Comparison of ENCODE assay signal across 7 mouse cellular contexts in the genomic region with DNA sequence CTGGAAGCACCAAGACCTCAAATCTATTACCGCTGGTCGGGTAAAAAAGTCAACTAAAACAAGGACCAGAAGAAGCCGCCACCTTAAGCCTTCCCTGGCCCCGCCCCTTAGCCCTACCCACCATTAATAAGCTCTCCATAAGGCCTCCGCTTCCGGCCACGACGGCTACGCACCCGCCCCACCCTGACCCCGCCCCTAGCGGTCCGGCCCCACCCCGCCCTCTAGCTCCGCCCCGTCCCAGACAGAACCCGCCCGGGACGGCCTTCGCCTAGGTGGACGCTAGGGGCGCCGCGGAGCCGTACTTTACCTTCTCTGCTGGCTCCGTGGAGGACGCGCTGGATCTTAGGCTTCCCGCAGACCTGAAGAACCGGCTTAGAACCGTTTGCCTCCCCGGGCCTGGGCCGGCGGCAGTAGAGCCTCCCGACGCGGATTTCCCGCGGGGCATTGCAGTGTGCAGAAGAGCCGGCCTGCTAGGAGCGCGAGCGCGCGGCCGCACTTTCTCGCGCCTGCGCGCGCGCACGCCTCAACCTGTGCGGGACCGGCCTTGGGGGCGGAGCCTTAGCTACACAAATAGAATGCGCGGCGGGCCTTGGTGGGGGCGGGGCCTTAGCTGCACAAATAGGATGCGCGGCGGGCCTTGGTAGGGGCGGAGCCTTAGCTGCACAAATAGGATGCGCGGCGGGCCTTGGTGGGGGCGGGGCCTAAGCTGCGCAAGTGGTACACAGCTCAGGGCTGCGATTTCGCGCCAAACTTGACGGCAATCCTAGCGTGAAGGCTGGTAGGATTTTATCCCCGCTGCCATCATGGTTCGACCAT. TPM values are rescaled to one million over a fixed set of nuclear protein-coding genes. Genes with fewer than 3 reads are reported as not detected.
DNase-seq lines count a peak whose midpoint lies in the region; ATAC-seq and TF ChIP-seq lines count a peak whose summit lies in the region.

A gene (plus strand): TSS at position 271 of the 816 bp plus-strand sequence.
A gene (minus strand): TSS at position 548 of the 816 bp plus-strand sequence.

- WGBS in embryonic facial prominence, embryonic 10.5 days: under 1% methylated on average over 76 of the region's 76 CpGs
- under 1% methylated on average over 76 of the region's 76 CpGs for WGBS in intestine, postnatal 0 days
- under 1% methylated on average over 76 of the region's 76 CpGs for WGBS in midbrain, embryonic 12.5 days
- under 1% methylated on average over 76 of the region's 76 CpGs for WGBS in small intestine, adult 2 months

- peak; percentile 46 for TF ChIP-seq POLR2A in small intestine, adult 2 months (IDR thresholded peaks at IDR 0.05; ENCODE audit: low read depth, low read length)

- peak within 1 kb of the TSS; percentile 97 for H3K4me2 ChIP-seq in intestine, postnatal 0 days (replicated peaks; ENCODE audit: low read depth)
- peak within 1 kb of the TSS; percentile 91 for H3K4me2 ChIP-seq in midbrain, embryonic 12.5 days (replicated peaks)

- H3K4me1 ChIP-seq in embryonic facial prominence, embryonic 10.5 days: peaks cover 23% of the 10 kb centered on the region
- H3K4me1 ChIP-seq in intestine, postnatal 0 days (replicated peaks; ENCODE audit: control insufficient read depth, insufficient read depth, low read length): 0 out of 2 replicates have a peak, but pooled peaks cover 6% of the 10 kb centered on the region
- peaks cover 21% of the 10 kb centered on the region for H3K4me1 ChIP-seq in midbrain, embryonic 12.5 days
- peaks cover 9% of the 10 kb centered on the region; the same call in 1 of the 2 replicates for H3K4me1 ChIP-seq in small intestine, adult 2 months (ENCODE audit: control insufficient read depth, insufficient read depth, insufficient read length, low read length)

- H3K4me3 ChIP-seq in embryonic facial prominence, embryonic 10.5 days: peak within 1 kb of the TSS; percentile 82
- H3K4me3 ChIP-seq in intestine, postnatal 0 days (ENCODE audit: low read depth, low read length): peak within 1 kb of the TSS; percentile 73
- peak within 1 kb of the TSS; percentile 71 for H3K4me3 ChIP-seq in midbrain, embryonic 12.5 days
- peak within 1 kb of the TSS; percentile 93 for H3K4me3 ChIP-seq in small intestine, adult 2 months (ENCODE audit: low read depth, low read length)

- no peaks in the 10 kb centered on the region for H3K27me3 ChIP-seq in embryonic facial prominence, embryonic 10.5 days (replicated peaks; ENCODE audit: low read depth, poor library complexity, severe bottlenecking)
- H3K27me3 ChIP-seq in intestine, postnatal 0 days (replicated peaks; ENCODE audit: control insufficient read depth, insufficient read depth, low read length): no peaks in the 10 kb centered on the region
- H3K27me3 ChIP-seq in midbrain, embryonic 12.5 days: no peaks in the 10 kb centered on the region
- H3K27me3 ChIP-seq in small intestine, adult 2 months (ENCODE audit: control insufficient read depth, insufficient read depth, low read length): no peaks in the 10 kb centered on the region

- peak within 1 kb of the TSS; percentile 68 for H3K9ac ChIP-seq in intestine, postnatal 0 days (ENCODE audit: low read depth, low read length)
- H3K9ac ChIP-seq in midbrain, embryonic 12.5 days (replicated peaks): peak within 1 kb of the TSS; percentile 72

- ATAC-seq in intestine, postnatal 0 days: peak; percentile 98
- ATAC-seq in midbrain, embryonic 12.5 days (ENCODE audit: low FRiP score, low read depth): peak; percentile 97

- DNase-seq in adrenal gland, postnatal 10 days: peak; percentile 98
- DNase-seq in embryonic facial prominence, embryonic 10.5 days (ENCODE audit: low spot score): peak; percentile 99
- DNase-seq in gonadal fat pad, adult 2 months (ENCODE audit: low read depth): peak; percentile 59
- DNase-seq in left cerebral cortex, postnatal 4 days: peak; percentile 99

- no peaks in the 10 kb centered on the region for H3K9me3 ChIP-seq in embryonic facial prominence, embryonic 10.5 days
- no peaks in the 10 kb centered on the region for H3K9me3 ChIP-seq in intestine, postnatal 0 days (ENCODE audit: control insufficient read depth)
- H3K9me3 ChIP-seq in midbrain, embryonic 12.5 days: no peaks in the 10 kb centered on the region

- H3K27ac ChIP-seq in embryonic facial prominence, embryonic 10.5 days (replicated peaks): peak within 1 kb of the TSS; percentile 95
- H3K27ac ChIP-seq in intestine, postnatal 0 days (ENCODE audit: low read depth, low read length): peak within 1 kb of the TSS; percentile 83
- H3K27ac ChIP-seq in midbrain, embryonic 12.5 days (replicated peaks): peak within 1 kb of the TSS; percentile 90
- peak within 1 kb of the TSS; percentile 87 for H3K27ac ChIP-seq in small intestine, adult 2 months (ENCODE audit: insufficient read depth, low read depth, low read length)

- H3K36me3 ChIP-seq in embryonic facial prominence, embryonic 10.5 days (replicated peaks): peaks cover 48% of the 10 kb centered on the region
- peaks cover 8% of the 10 kb centered on the region; the same call in 1 of the 2 replicates for H3K36me3 ChIP-seq in intestine, postnatal 0 days (ENCODE audit: control insufficient read depth, insufficient read depth)
- 0 out of 2 replicates have a peak, but pooled peaks cover 6% of the 10 kb centered on the region for H3K36me3 ChIP-seq in midbrain, embryonic 12.5 days
- peaks cover 5% of the 10 kb centered on the region for H3K36me3 ChIP-seq in small intestine, adult 2 months (ENCODE audit: control insufficient read depth, insufficient read depth, low read length)

- intact Hi-C loops in left cerebral cortex, postnatal 4 days (cut with DNase I): loop anchor here (5.0 kb wide), 2 partner anchors 128 to 388 kb away; a partner anchor contains a TSS

- peak; percentile 85 for TF ChIP-seq CTCF in intestine, postnatal 0 days (IDR thresholded peaks at IDR 0.05; ENCODE audit: low read depth)
- peak; percentile 83; the same call in 1 of the 2 replicates for TF ChIP-seq CTCF in small intestine, adult 2 months (IDR thresholded peaks at IDR 0.05; ENCODE audit: extremely low read depth, insufficient read length, insufficient replicate concordance, low read depth, low read length)

RNA-seq across cellular contexts. Expression of the first gene that starts in this region (rescaled TPM):
- total RNA-seq in adrenal gland, postnatal 10 days (2021): 1 to 10 TPM; 5.8 to 6.7 TPM
- polyA plus RNA-seq in embryonic facial prominence, embryonic 10.5 days (2016; fragmentation: Nextera tagmentation; extraction: Ambion mirVana): 27.0 and 27.5 TPM in 2 replicates
- 1.1 TPM in 2 replicates for polyA plus RNA-seq in gonadal fat pad, adult 2 months (2012; rRNA removed)
- polyA plus RNA-seq in intestine, postnatal 0 days (2015; fragmentation: Nextera tagmentation; extraction: Ambion mirVana): 10.2 and 11.0 TPM in 2 replicates
- total RNA-seq in left cerebral cortex, postnatal 4 days (2021): 1 to 10 TPM; 1.8 to 2.1 TPM
- polyA plus RNA-seq in midbrain, embryonic 12.5 days (2016; fragmentation: Nextera tagmentation; extraction: Ambion mirVana): 15.3 and 15.8 TPM in 2 replicates
- polyA plus RNA-seq in small intestine, adult 2 months (2012; rRNA removed): 1.2 and 3.1 TPM in 2 replicates

RNA-seq across cellular contexts. Expression of the second gene that starts in this region (rescaled TPM):
- 10 to 100 TPM; 17.5 to 29.2 TPM for total RNA-seq in adrenal gland, postnatal 10 days (2021)
- 34.5 and 34.9 TPM in 2 replicates for polyA plus RNA-seq in embryonic facial prominence, embryonic 10.5 days (2016; fragmentation: Nextera tagmentation; extraction: Ambion mirVana)
- polyA plus RNA-seq in gonadal fat pad, adult 2 months (2012; rRNA removed): 8.9 and 9.1 TPM in 2 replicates
- 8.0 and 9.5 TPM in 2 replicates for polyA plus RNA-seq in intestine, postnatal 0 days (2015; fragmentation: Nextera tagmentation; extraction: Ambion mirVana)
- 10 to 100 TPM; 33.0 to 36.4 TPM for total RNA-seq in left cerebral cortex, postnatal 4 days (2021)
- polyA plus RNA-seq in midbrain, embryonic 12.5 days (2016; fragmentation: Nextera tagmentation; extraction: Ambion mirVana): 31.5 and 33.7 TPM in 2 replicates
- polyA plus RNA-seq in small intestine, adult 2 months (2012; rRNA removed): 0.70 and 2.6 TPM in 2 replicates

Comparison
In these comparisons a context has a peak if more than half of its experiments do, and no peak if none do; other contexts are left out.
1. Peak in every context shown above with its lines: DNase-seq, ATAC-seq, H3K4me3 ChIP-seq and H3K27ac ChIP-seq.